Mouse (Mus musculus): Measurements from ENCODE around the gene Pdxp. TPM values are rescaled to one million over a fixed set of nuclear protein-coding genes. Genes with fewer than 3 reads are reported as not detected.

Pdxp gene
- polyA plus RNA-seq, 1 experiment from 2014 or later = 19.6 TPM

GRCm38 (mm10) chr15:78927788-78928457, 14.2 kb downstream of the Pdxp start:
- Histone ChIP-seq H3K4me2 (ENCODE audit: low read depth, low read length) (peak overlapping the region; percentile 94), H3K27ac (replicated peaks; ENCODE audit: low read depth, low read length) (peak overlapping the region; percentile 91), H3K36me3 (ENCODE audit: control insufficient read depth, insufficient read depth, low read length) (peaks cover 23% of the 10 kb centered on the region), H3K9me3 (ENCODE audit: control insufficient read depth, low read length) (no peaks in the 10 kb centered on the region), H3K27me3 (replicated peaks; ENCODE audit: control insufficient read depth, insufficient read depth, low read length) (no peaks in the 10 kb centered on the region), H3K9ac (ENCODE audit: low read depth, low read length) (peak overlapping the region; percentile 66), H3K4me1 (ENCODE audit: control insufficient read depth, insufficient read depth, low read length) (peaks cover 28% of the 10 kb centered on the region), H3K4me3 (ENCODE audit: low read depth, low read length) (peak overlapping the region; percentile 45)
- DNase-seq (ENCODE audit: low spot score) (peak; percentile 96), ATAC-seq (ENCODE audit: low read depth) (peak; percentile 69)
- WGBS = under 1% methylated on average over 21 of the region's 35 CpGs

DNA sequence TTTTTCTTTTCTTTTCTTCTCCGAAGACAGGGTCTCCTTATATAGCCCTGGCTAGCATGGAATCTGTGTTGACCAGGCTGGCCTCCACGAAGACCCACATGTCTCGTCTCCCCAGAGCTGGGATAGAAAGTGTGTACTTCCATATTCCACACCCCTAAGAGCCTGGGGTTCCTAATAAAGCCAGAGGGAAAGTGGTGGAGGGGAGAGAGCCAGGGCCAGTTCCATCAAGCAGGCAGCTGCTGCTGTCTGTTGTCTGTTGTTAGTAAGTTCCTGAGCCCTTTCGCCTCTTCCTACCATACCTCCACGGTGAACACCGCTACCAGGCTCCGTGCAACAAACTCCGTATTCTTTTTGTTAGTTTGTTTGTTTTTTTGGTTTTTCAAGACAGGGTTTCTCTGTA, 14.8 kb downstream of the Pdxp start:
- H3K27ac ChIP-seq (replicated peaks; ENCODE audit: low read depth, low read length) = peak overlapping the region; percentile 91
- ATAC-seq (ENCODE audit: low read depth) = no peak
- no peaks in the 10 kb centered on the region for H3K9me3 ChIP-seq (ENCODE audit: control insufficient read depth, low read length)
- 46% methylated on average over 8 of the region's 8 CpGs for WGBS
- peak overlapping the region; percentile 45 for H3K4me3 ChIP-seq (ENCODE audit: low read depth, low read length)
- no peak for DNase-seq (ENCODE audit: low spot score)
- no peaks in the 10 kb centered on the region for H3K27me3 ChIP-seq (replicated peaks; ENCODE audit: control insufficient read depth, insufficient read depth, low read length)
- peaks cover 23% of the 10 kb centered on the region for H3K36me3 ChIP-seq (ENCODE audit: control insufficient read depth, insufficient read depth, low read length)
- H3K9ac ChIP-seq (ENCODE audit: low read depth, low read length) = peak overlapping the region; percentile 66
- H3K4me1 ChIP-seq (ENCODE audit: control insufficient read depth, insufficient read depth, low read length) = peaks cover 21% of the 10 kb centered on the region
- peak overlapping the region; percentile 94 for H3K4me2 ChIP-seq (ENCODE audit: low read depth, low read length)

GRCm38 (mm10) chr15:78930192-78930706, 16.5 kb downstream of the Pdxp start:
- Histone ChIP-seq H3K4me1 (ENCODE audit: control insufficient read depth, insufficient read depth, low read length) (peaks cover 11% of the 10 kb centered on the region), H3K4me3 (ENCODE audit: low read depth, low read length) (no peak overlapping the region), H3K4me2 (ENCODE audit: low read depth, low read length) (no peak overlapping the region), H3K27ac (replicated peaks; ENCODE audit: low read depth, low read length) (no peak overlapping the region), H3K27me3 (replicated peaks; ENCODE audit: control insufficient read depth, insufficient read depth, low read length) (no peaks in the 10 kb centered on the region), H3K9me3 (ENCODE audit: control insufficient read depth, low read length) (no peaks in the 10 kb centered on the region), H3K36me3 (ENCODE audit: control insufficient read depth, insufficient read depth, low read length) (peaks cover 23% of the 10 kb centered on the region), H3K9ac (ENCODE audit: low read depth, low read length) (no peak overlapping the region)
- 78% methylated on average over 6 of the region's 6 CpGs for WGBS
- DNase-seq (ENCODE audit: low spot score) (no peak), ATAC-seq (ENCODE audit: low read depth) (no peak)

GRCm38 (mm10) chr15:78930801-78931426, 17.2 kb downstream of the Pdxp start:
- H3K9ac ChIP-seq (ENCODE audit: low read depth, low read length) = no peak overlapping the region
- H3K4me1 ChIP-seq (ENCODE audit: control insufficient read depth, insufficient read depth, low read length) = peaks cover 8% of the 10 kb centered on the region
- H3K9me3 ChIP-seq (ENCODE audit: control insufficient read depth, low read length) = no peaks in the 10 kb centered on the region
- 81% methylated on average over 7 of the region's 7 CpGs for WGBS
- no peaks in the 10 kb centered on the region for H3K27me3 ChIP-seq (replicated peaks; ENCODE audit: control insufficient read depth, insufficient read depth, low read length)
- no peak overlapping the region for H3K4me3 ChIP-seq (ENCODE audit: low read depth, low read length)
- no peak overlapping the region; the same call in 1 of the 2 replicates for H3K27ac ChIP-seq (replicated peaks; ENCODE audit: low read depth, low read length)
- peaks cover 23% of the 10 kb centered on the region for H3K36me3 ChIP-seq (ENCODE audit: control insufficient read depth, insufficient read depth, low read length)
- ATAC-seq (ENCODE audit: low read depth) (no peak), DNase-seq (ENCODE audit: low spot score) (peak; percentile 39)
- no peak overlapping the region for H3K4me2 ChIP-seq (ENCODE audit: low read depth, low read length)

GRCm38 (mm10) chr15:78931577-78931976, 17.9 kb downstream of the Pdxp start:
- DNase-seq (ENCODE audit: low spot score) = peak; percentile 28
- peaks cover 24% of the 10 kb centered on the region for H3K36me3 ChIP-seq (ENCODE audit: control insufficient read depth, insufficient read depth, low read length)
- no peak overlapping the region for H3K4me3 ChIP-seq (ENCODE audit: low read depth, low read length)
- no peak overlapping the region for H3K9ac ChIP-seq (ENCODE audit: low read depth, low read length)
- peaks cover 5% of the 10 kb centered on the region; the same call in 1 of the 2 replicates for H3K4me1 ChIP-seq (ENCODE audit: control insufficient read depth, insufficient read depth, low read length)
- WGBS = 28% methylated on average over 3 of the region's 3 CpGs
- H3K9me3 ChIP-seq (ENCODE audit: control insufficient read depth, low read length) = no peaks in the 10 kb centered on the region
- no peak for ATAC-seq (ENCODE audit: low read depth)
- H3K4me2 ChIP-seq (ENCODE audit: low read depth, low read length) = no peak overlapping the region
- H3K27me3 ChIP-seq (replicated peaks; ENCODE audit: control insufficient read depth, insufficient read depth, low read length) = no peaks in the 10 kb centered on the region
- no peak overlapping the region; the same call in 1 of the 2 replicates for H3K27ac ChIP-seq (replicated peaks; ENCODE audit: low read depth, low read length)

- WGBS = under 1% methylated on average over 24 of the region's 42 CpGs
- peak within 1 kb of the TSS; percentile 84 for H3K27ac ChIP-seq (replicated peaks; ENCODE audit: low read depth, low read length)
- peaks cover 5% of the 10 kb centered on the region; the same call in 1 of the 2 replicates for H3K4me1 ChIP-seq (ENCODE audit: control insufficient read depth, insufficient read depth, low read length)
These were observed 21.1 kb downstream of the Pdxp start, which contains the start of gene Nol12 for GRCm38 (mm10) chr15:78934784-78935320. TSS of gene Nol12 (plus strand) at chr15:78934933.

GRCm38 (mm10) chr15:78936403-78936802, 22.7 kb downstream of the Pdxp start:
- Histone ChIP-seq H3K4me2 (ENCODE audit: low read depth, low read length) (0 out of 2 replicates have a peak overlapping the region, but pooled peaks have one; percentile 8), H3K4me1 (ENCODE audit: control insufficient read depth, insufficient read depth, low read length) (peaks cover 5% of the 10 kb centered on the region; the same call in 1 of the 2 replicates), H3K9ac (ENCODE audit: low read depth, low read length) (no peak overlapping the region), H3K27me3 (replicated peaks; ENCODE audit: control insufficient read depth, insufficient read depth, low read length) (no peaks in the 10 kb centered on the region), H3K4me3 (ENCODE audit: low read depth, low read length) (no peak overlapping the region), H3K9me3 (ENCODE audit: control insufficient read depth, low read length) (no peaks in the 10 kb centered on the region), H3K27ac (replicated peaks; ENCODE audit: low read depth, low read length) (no peak overlapping the region), H3K36me3 (ENCODE audit: control insufficient read depth, insufficient read depth, low read length) (peaks cover 47% of the 10 kb centered on the region)
- WGBS = 89% methylated on average over 12 of the region's 12 CpGs
- DNase-seq (ENCODE audit: low spot score) (no peak), ATAC-seq (ENCODE audit: low read depth) (no peak)

More at GRCm38 (mm10) chr15:78934784-78935320, 21.1 kb downstream of the Pdxp start, which contains the start of gene Nol12:
- H3K4me3 ChIP-seq (ENCODE audit: low read depth, low read length) = peak within 1 kb of the TSS; percentile 51
- ATAC-seq (ENCODE audit: low read depth) (peak; percentile 90), DNase-seq (ENCODE audit: low spot score) (peak; percentile 96)
- H3K9ac ChIP-seq (ENCODE audit: low read depth, low read length) = peak within 1 kb of the TSS; percentile 62
- H3K9me3 ChIP-seq (ENCODE audit: control insufficient read depth, low read length) = no peaks in the 10 kb centered on the region
- peak within 1 kb of the TSS; percentile 62 for H3K4me2 ChIP-seq (ENCODE audit: low read depth, low read length)
- no peaks in the 10 kb centered on the region for H3K27me3 ChIP-seq (replicated peaks; ENCODE audit: control insufficient read depth, insufficient read depth, low read length)
- peaks cover 44% of the 10 kb centered on the region for H3K36me3 ChIP-seq (ENCODE audit: control insufficient read depth, insufficient read depth, low read length)

DNA sequence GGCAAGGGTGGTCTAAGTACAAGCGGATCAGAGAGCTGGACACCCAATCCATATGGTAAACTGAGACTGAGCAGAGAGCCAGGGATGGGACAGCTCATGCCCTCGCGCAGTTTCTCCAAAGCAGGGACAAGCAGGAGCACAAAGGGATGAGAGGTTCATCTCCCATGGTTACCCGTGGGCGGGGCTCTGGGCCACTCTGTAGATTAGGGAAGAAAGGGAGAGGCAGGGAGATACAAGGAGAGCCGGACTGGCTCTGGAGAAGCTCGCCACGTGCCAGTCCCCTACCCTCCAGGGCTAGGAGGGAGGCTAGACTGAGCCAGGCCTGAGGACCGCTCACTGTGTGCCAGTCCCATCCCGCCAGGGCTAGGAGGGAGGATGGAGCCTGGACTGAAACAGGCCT, 23.6 kb downstream of the Pdxp start:
- peaks cover 55% of the 10 kb centered on the region for H3K36me3 ChIP-seq (ENCODE audit: control insufficient read depth, insufficient read depth, low read length)
- H3K9me3 ChIP-seq (ENCODE audit: control insufficient read depth, low read length) = no peaks in the 10 kb centered on the region
- ATAC-seq (ENCODE audit: low read depth) = no peak
- no peaks in the 10 kb centered on the region for H3K27me3 ChIP-seq (replicated peaks; ENCODE audit: control insufficient read depth, insufficient read depth, low read length)
- peaks cover 5% of the 10 kb centered on the region; the same call in 1 of the 2 replicates for H3K4me1 ChIP-seq (ENCODE audit: control insufficient read depth, insufficient read depth, low read length)
- no peak for DNase-seq (ENCODE audit: low spot score)
- H3K9ac ChIP-seq (ENCODE audit: low read depth, low read length) = no peak overlapping the region
- no peak overlapping the region for H3K4me3 ChIP-seq (ENCODE audit: low read depth, low read length)
- no peak overlapping the region for H3K4me2 ChIP-seq (ENCODE audit: low read depth, low read length)
- 95% methylated on average over 10 of the region's 10 CpGs for WGBS
- H3K27ac ChIP-seq (replicated peaks; ENCODE audit: low read depth, low read length) = no peak overlapping the region

All from embryonic facial prominence, embryonic 14.5 days (tissue).